Mouse (Mus musculus) CH12.LX (cell line): ENCODE results near the gene Tet1. TPM values are rescaled to one million over a fixed set of nuclear protein-coding genes. Genes with fewer than 3 reads are reported as not detected.

Experiments
- DNase-seq: peaks from one replicate; pipeline ENCODE4 v3.0.0-alpha.2; 2013; ENCODE audit errors: extremely low read depth
- H3K27ac ChIP-seq: 2 replicates; pipeline ENCODE4 v1.5.1; 2012; ENCODE audit warnings: low read depth, mild to moderate bottlenecking, control low read depth, moderate library complexity; ENCODE audit not compliant: insufficient read depth
- H3K27me3 ChIP-seq: replicated peaks from 2 replicates; pipeline ENCODE3; 2012; ENCODE audit warnings: inconsistent platforms
- H3K36me3 ChIP-seq, 2 experiments: replicated peaks in 1 of 2; 2 replicates each; pipeline versions ENCODE3 to v1.6.1; 2012; ENCODE audit warnings: inconsistent platforms in 1 of 2, low read length in 1 of 2, mild to moderate bottlenecking in 1 of 2, mixed read lengths in 1 of 2, moderate library complexity in 1 of 2; ENCODE audit not compliant: control insufficient read depth in 1 of 2, insufficient read depth in 1 of 2
- H3K4me1 ChIP-seq, 2 experiments: 2 replicates each; pipeline ENCODE4 v1.6.1; 2012; ENCODE audit warnings: inconsistent platforms in 1 of 2, moderate library complexity in 1 of 2; ENCODE audit not compliant: insufficient read depth in 2 of 2, control insufficient read depth in 1 of 2
- H3K4me2 ChIP-seq: 2 replicates; pipeline ENCODE4 v1.6.1; 2012; ENCODE audit warnings: low read depth, mild to moderate bottlenecking, control low read depth; ENCODE audit not compliant: poor library complexity, insufficient read depth, severe bottlenecking
- H3K4me3 ChIP-seq, 3 experiments: fragments of 150-350 bp in 1 of 3; sonication (generic) in 1 of 3; replicated peaks in 1 of 3; 2 replicates each; pipeline versions ENCODE3 to v1.5.1; 2011 to 2012; ENCODE audit warnings: low read depth in 2 of 3, low read length in 2 of 3, mild to moderate bottlenecking in 2 of 3, moderate library complexity in 2 of 3, control low read depth in 1 of 3, improper control_type of control experiment in 1 of 3, inconsistent platforms in 1 of 3, mixed read lengths in 1 of 3; ENCODE audit not compliant: poor library complexity in 1 of 3
- H3K79me2 ChIP-seq: replicated peaks from 2 replicates; pipeline ENCODE4 v1.6.1; 2012; ENCODE audit warnings: mild to moderate bottlenecking, moderate library complexity; ENCODE audit not compliant: control insufficient read depth, poor library complexity, insufficient read depth, severe bottlenecking; ENCODE audit errors: extremely low read depth
- H3K9ac ChIP-seq: 2 replicates; pipeline ENCODE4 v1.6.1; 2012; ENCODE audit warnings: low read depth, mild to moderate bottlenecking, control low read depth, moderate library complexity; ENCODE audit not compliant: insufficient read depth
- H3K9me3 ChIP-seq: replicated peaks from 2 replicates; pipeline ENCODE3; 2012; ENCODE audit warnings: low read length, inconsistent platforms, mixed read lengths
- BHLHE40 ChIP-seq: IDR thresholded peaks from 2 replicates; pipeline ENCODE4 v1.6.1; 2011; ENCODE audit warnings: mild to moderate bottlenecking, low read depth, low read length, improper control_type of control experiment
- CHD1 ChIP-seq: IDR thresholded peaks from 2 replicates; pipeline ENCODE4 v1.6.1; 2012; ENCODE audit warnings: low read depth, low read length, improper control_type of control experiment, inconsistent platforms
- CTCF ChIP-seq, 2 experiments: IDR thresholded peaks in 1 of 2; conservative IDR thresholded peaks in 1 of 2; 2 replicates each; pipeline ENCODE4 v1.5.1; 2011 to 2012; ENCODE audit warnings: low read depth in 2 of 2, low read length in 2 of 2, improper control_type of control experiment in 1 of 2, inconsistent platforms in 1 of 2, mild to moderate bottlenecking in 1 of 2, moderate library complexity in 1 of 2
- ELF1 ChIP-seq: IDR thresholded peaks from 2 replicates; pipeline ENCODE4 v1.6.1; 2014; ENCODE audit warnings: low read depth, mild to moderate bottlenecking, inconsistent platforms, low read length, improper control_type of control experiment
- HCFC1 ChIP-seq: IDR thresholded peaks from 2 replicates; pipeline ENCODE4 v1.6.1; 2012; ENCODE audit warnings: low read depth, mild to moderate bottlenecking, inconsistent platforms, low read length, improper control_type of control experiment
- IRF4 ChIP-seq: IDR thresholded peaks from 2 replicates; pipeline ENCODE4 v1.6.1; 2014; ENCODE audit warnings: low read depth, mild to moderate bottlenecking, inconsistent platforms, low read length, improper control_type of control experiment
- JUND ChIP-seq: conservative IDR thresholded peaks from 2 replicates; pipeline ENCODE4 v1.6.1; 2011; ENCODE audit warnings: low read depth, low read length, improper control_type of control experiment
- KAT2A ChIP-seq: IDR thresholded peaks from 2 replicates; pipeline ENCODE4 v1.6.1; 2012; ENCODE audit warnings: low read length, improper control_type of control experiment, inconsistent platforms; ENCODE audit not compliant: insufficient replicate concordance
- MAFK ChIP-seq: IDR thresholded peaks from 2 replicates; pipeline ENCODE4 v1.6.1; 2011; ENCODE audit warnings: low read length, improper control_type of control experiment; ENCODE audit not compliant: insufficient replicate concordance
- MAX ChIP-seq: IDR thresholded peaks from 2 replicates; pipeline ENCODE4 v1.6.1; 2011; ENCODE audit warnings: low read length, improper control_type of control experiment
- MAZ ChIP-seq: IDR thresholded peaks from 2 replicates; pipeline ENCODE4 v1.6.1; 2012; ENCODE audit warnings: low read depth, mild to moderate bottlenecking, inconsistent platforms, low read length, improper control_type of control experiment, moderate library complexity
- MEF2A ChIP-seq: IDR thresholded peaks from 2 replicates; pipeline ENCODE4 v1.6.1; 2014; ENCODE audit warnings: low read depth, mild to moderate bottlenecking, inconsistent platforms, low read length, improper control_type of control experiment, borderline replicate concordance
- MXI1 ChIP-seq: IDR thresholded peaks from 2 replicates; pipeline ENCODE4 v1.6.1; 2011; ENCODE audit warnings: mild to moderate bottlenecking, low read depth, low read length, improper control_type of control experiment
- NELFE ChIP-seq: IDR thresholded peaks from 2 replicates; pipeline ENCODE4 v1.6.1; 2011; ENCODE audit warnings: low read depth, low read length, improper control_type of control experiment
- NRF1 ChIP-seq: IDR thresholded peaks from 2 replicates; pipeline ENCODE4 v1.6.1; 2014; ENCODE audit warnings: low read depth, mild to moderate bottlenecking, inconsistent platforms, low read length, improper control_type of control experiment, moderate library complexity
- POLR2A ChIP-seq: IDR thresholded peaks from 2 replicates; pipeline ENCODE4 v1.6.1; 2011; ENCODE audit warnings: low read depth, mild to moderate bottlenecking, improper control_type of control experiment, low read length
- RAD21 ChIP-seq: IDR thresholded peaks from 2 replicates; pipeline ENCODE4 v1.6.1; 2011; ENCODE audit warnings: low read depth, mild to moderate bottlenecking, low read length, improper control_type of control experiment, moderate library complexity
- RCOR1 ChIP-seq: conservative IDR thresholded peaks from 2 replicates; pipeline ENCODE4 v1.6.1; 2012; ENCODE audit warnings: low read depth, mild to moderate bottlenecking, inconsistent platforms, low read length, improper control_type of control experiment
- SIN3A ChIP-seq: IDR thresholded peaks from 2 replicates; pipeline ENCODE4 v1.6.1; 2012; ENCODE audit warnings: low read length, improper control_type of control experiment, inconsistent platforms
- SMC3 ChIP-seq: IDR thresholded peaks from 2 replicates; pipeline ENCODE4 v1.6.1; 2011; ENCODE audit warnings: low read depth, low read length, improper control_type of control experiment
- TCF12 ChIP-seq: IDR thresholded peaks from 2 replicates; pipeline ENCODE4 v1.6.1; 2014; ENCODE audit warnings: low read depth, mild to moderate bottlenecking, inconsistent platforms, low read length, improper control_type of control experiment
- UBTF ChIP-seq: IDR thresholded peaks from 2 replicates; pipeline ENCODE4 v1.6.1; 2012; ENCODE audit warnings: low read depth, mild to moderate bottlenecking, inconsistent platforms, low read length, improper control_type of control experiment, moderate library complexity
- USF1 ChIP-seq: IDR thresholded peaks from 2 replicates; pipeline ENCODE4 v1.6.1; 2014; ENCODE audit warnings: low read depth, mild to moderate bottlenecking, inconsistent platforms, low read length, improper control_type of control experiment
- USF2 ChIP-seq: conservative IDR thresholded peaks from 2 replicates; pipeline ENCODE4 v1.6.1; 2011; ENCODE audit warnings: low read depth, low read length, improper control_type of control experiment
- ZC3H11A ChIP-seq: IDR thresholded peaks from 2 replicates; pipeline ENCODE4 v1.6.1; 2012; ENCODE audit warnings: low read depth, mild to moderate bottlenecking, inconsistent platforms, low read length, improper control_type of control experiment
- ZKSCAN1 ChIP-seq: IDR thresholded peaks from 2 replicates; pipeline ENCODE4 v1.6.1; 2012; ENCODE audit warnings: low read depth, inconsistent platforms, low read length, improper control_type of control experiment, borderline replicate concordance
- ZNF384 ChIP-seq: IDR thresholded peaks from 2 replicates; pipeline ENCODE4 v1.6.1; 2012; ENCODE audit warnings: low read depth, low read length, improper control_type of control experiment, inconsistent platforms
- dilution Hi-C: fragments of 300-500 bp; cut with MboI; formaldehyde crosslinking; loops from 2 replicates; pipeline ENCODE4 v1.14.3; 2020; ENCODE audit warnings: low sequenced_read_pairs; ENCODE audit not compliant: extremely low pct_unique_long_range_greater_than_20kb, extremely low pct_ligation_motif_present
- in situ Hi-C: fragments of 300-500 bp; cut with MboI; formaldehyde crosslinking; loops from 3 replicates; pipeline ENCODE4 v1.14.3; 2019; ENCODE audit warnings: low sequenced_read_pairs, low pct_ligation_motif_present, low pct_unique_long_range_greater_than_20kb, mixed read lengths
- polyA plus RNA-seq: library from polyadenylated mRNA; unstranded; fragments of >175 nt; gene quantifications from 2 replicates; pipeline ENCODE4 v1.2.1, GENCODE M21; 2012; ENCODE audit warnings: low read depth; ENCODE audit not compliant: insufficient read length
- total RNA-seq, 2 experiments: library from RNA; depleted of rRNA; stranded (reverse); fragments of 300-350 nt in 1 of 2; fragments of >200 nt in 1 of 2; gene quantifications; 2 replicates each; pipeline ENCODE4 v1.2.3; 2012 to 2014

Gene Tet1
- total and polyA plus RNA-seq, 3 experiments, result 0.23 to 0.55 (median 0.34) TPM

DNA sequence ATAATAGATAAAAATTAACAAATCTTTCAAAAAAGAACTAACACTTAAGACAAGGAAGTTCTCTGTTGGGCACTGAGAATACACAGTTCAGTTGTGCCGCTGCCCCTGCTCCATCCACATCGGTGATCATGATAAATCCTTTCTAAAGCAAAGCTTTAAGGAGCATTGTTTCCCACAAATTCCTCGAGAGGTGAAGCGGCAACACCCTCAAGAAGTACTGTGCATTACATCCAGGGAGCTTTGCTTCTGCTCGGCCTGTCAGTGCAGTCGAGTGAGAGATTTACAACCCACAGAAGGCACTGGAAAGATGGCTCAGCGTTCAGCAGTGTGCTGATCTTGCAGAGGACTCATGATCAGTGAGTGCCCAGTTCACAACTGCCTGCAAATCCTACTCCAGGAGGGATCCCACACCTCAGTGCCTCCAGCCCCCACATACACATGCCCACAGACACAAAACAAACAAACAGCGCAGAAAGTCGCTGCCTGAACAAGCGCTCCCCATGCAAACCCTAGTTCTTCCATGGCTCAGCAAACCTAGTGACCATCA lies 66.8 kb downstream of the Tet1 start:
- H3K4me3 ChIP-seq, result no peak overlapping the region
- H3K4me1 ChIP-seq, result peaks cover 4 to 22% of the 10 kb centered on the region in 2 experiments
- H3K9ac ChIP-seq, result no peak overlapping the region
- dilution Hi-C loops (no loop called here), in situ Hi-C loops (no loop called here)
- no peak for DNase-seq
- H3K79me2 ChIP-seq, result no peaks in the 10 kb centered on the region
- H3K4me2 ChIP-seq, result no peak overlapping the region
- no peaks in the 10 kb centered on the region for H3K27me3 ChIP-seq
- no peak overlapping the region for H3K27ac ChIP-seq
- H3K36me3 ChIP-seq, result no peaks in the 10 kb centered on the region
- no peak for TF ChIP-seq JUND
- no peak for TF ChIP-seq CTCF (conservative IDR thresholded peaks at IDR 0.05 in 1 of 2, IDR thresholded peaks at IDR 0.05 in 1 of 2; ENCODE audit: low read depth in 2 of 2, low read length in 2 of 2)
- no peak for TF ChIP-seq NELFE
- no peak for TF ChIP-seq MAZ
- TF ChIP-seq TCF12, result no peak
- TF ChIP-seq ELF1, result no peak
- TF ChIP-seq MAX, result no peak
- TF ChIP-seq RAD21, result no peak
- no peak for TF ChIP-seq SMC3
- TF ChIP-seq BHLHE40, result no peak
- TF ChIP-seq ZKSCAN1, result no peak
- TF ChIP-seq ZC3H11A, result no peak
- no peak for TF ChIP-seq ZNF384
- no peak for TF ChIP-seq CHD1
- no peak for TF ChIP-seq SIN3A
- no peak for TF ChIP-seq USF1
- H3K9me3 ChIP-seq, result no peaks in the 10 kb centered on the region

DNA sequence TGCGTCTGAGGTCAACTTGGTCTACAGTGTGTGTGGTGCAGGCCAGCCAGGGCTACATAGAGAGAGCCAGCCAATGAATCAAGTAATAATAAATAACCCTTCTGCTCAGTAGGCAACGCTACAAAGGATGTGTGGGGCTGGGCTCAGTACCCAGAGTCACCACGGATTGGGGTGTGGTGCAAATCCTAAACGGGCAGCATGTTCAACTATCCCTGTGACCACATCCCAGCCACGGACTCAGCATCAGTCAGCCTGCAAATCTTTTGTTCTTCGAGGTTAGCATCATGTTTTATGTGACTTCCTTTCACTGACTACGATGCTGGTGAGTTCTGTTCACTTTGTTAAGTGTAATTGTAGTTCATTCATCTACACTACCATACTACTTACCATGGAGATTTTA lies 68.1 kb downstream of the Tet1 start:
- TF ChIP-seq MEF2A (no peak), KAT2A (no peak), ZC3H11A (no peak), NELFE (no peak), CTCF (conservative IDR thresholded peaks at IDR 0.05 in 1 of 2, IDR thresholded peaks at IDR 0.05 in 1 of 2; ENCODE audit: low read depth in 2 of 2, low read length in 2 of 2) (no peak), IRF4 (no peak), MAFK (no peak), HCFC1 (no peak), POLR2A (no peak), TCF12 (no peak), NRF1 (no peak), MAX (no peak), MXI1 (no peak), UBTF (no peak), ZNF384 (no peak), RCOR1 (no peak), USF2 (no peak)
- no peak overlapping the region for H3K9ac ChIP-seq
- no peaks in the 10 kb centered on the region for H3K79me2 ChIP-seq
- no peaks in the 10 kb centered on the region for H3K36me3 ChIP-seq
- in situ Hi-C loops (no loop called here), dilution Hi-C loops (no loop called here)
- no peaks in the 10 kb centered on the region for H3K27me3 ChIP-seq
- no peak overlapping the region for H3K27ac ChIP-seq
- peaks cover 4 to 22% of the 10 kb centered on the region in 2 experiments for H3K4me1 ChIP-seq
- H3K4me3 ChIP-seq, result no peak overlapping the region
- no peaks in the 10 kb centered on the region for H3K9me3 ChIP-seq
- H3K4me2 ChIP-seq, result no peak overlapping the region
- DNase-seq, result no peak
